Mouse (Mus musculus) effector memory CD4-positive, alpha-beta T cell, adult 5 months (primary cell): ENCODE results near the gene Mllt1. TPM values are rescaled to one million over a fixed set of nuclear protein-coding genes. Genes with fewer than 3 reads are reported as not detected.

Experiments
- polyA plus RNA-seq: library from polyadenylated mRNA; unstranded; fragments of 100-300 nt; shearing (Covaris generic); gene quantifications from one replicate; pipeline ENCODE4 v1.2.1, GENCODE M21; 2017

The Mllt1 gene
- polyA plus RNA-seq = 24.8 TPM

DNA sequence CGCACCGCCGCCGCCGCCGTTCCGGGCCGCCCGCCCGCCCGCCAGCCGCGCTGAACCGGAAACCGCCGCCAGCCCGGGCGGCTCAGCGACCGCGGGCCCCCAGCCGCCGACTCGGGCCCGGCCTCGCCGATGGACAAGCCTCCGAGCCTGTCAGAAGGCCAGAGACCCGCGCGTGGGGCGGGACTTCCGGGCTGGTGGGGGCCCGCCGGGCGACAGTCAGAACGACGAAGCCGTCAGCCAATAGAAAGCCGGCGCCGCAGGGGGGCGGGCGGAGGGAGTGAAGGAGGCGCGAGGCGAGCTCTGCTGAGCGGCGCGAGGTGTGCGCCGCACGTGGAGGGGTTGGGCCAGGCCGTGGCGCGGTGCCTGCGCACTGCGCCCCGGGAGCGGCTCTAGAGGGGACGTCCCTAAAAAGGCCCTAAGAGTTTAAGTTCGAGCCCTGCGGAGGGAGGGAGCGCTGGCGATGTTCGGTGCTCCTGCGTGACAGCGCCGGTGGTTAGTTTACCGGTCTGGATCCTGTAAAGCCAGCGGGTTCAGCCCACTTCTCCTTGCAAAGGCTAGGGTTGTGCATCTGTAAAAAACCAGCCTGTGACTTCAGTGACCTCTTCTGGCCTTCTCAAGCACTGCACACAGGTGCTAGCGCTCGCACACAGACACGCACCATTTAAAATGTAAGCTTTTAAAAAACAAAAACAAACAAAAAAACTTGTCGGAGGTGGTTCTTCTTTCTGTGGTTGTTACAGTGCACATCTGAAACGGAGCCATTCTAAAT, at the start of gene Mllt1:
TSS of gene Mllt1 (minus strand) at position 53 of the 769 bp plus-strand sequence.

GRCm38 (mm10) chr17:56982013-56982412, 46.8 kb upstream of the Mllt1 start, which contains the start of gene Acer1:
Gene Acer1, minus strand, starts transcription at chr17:56982126.

DNA sequence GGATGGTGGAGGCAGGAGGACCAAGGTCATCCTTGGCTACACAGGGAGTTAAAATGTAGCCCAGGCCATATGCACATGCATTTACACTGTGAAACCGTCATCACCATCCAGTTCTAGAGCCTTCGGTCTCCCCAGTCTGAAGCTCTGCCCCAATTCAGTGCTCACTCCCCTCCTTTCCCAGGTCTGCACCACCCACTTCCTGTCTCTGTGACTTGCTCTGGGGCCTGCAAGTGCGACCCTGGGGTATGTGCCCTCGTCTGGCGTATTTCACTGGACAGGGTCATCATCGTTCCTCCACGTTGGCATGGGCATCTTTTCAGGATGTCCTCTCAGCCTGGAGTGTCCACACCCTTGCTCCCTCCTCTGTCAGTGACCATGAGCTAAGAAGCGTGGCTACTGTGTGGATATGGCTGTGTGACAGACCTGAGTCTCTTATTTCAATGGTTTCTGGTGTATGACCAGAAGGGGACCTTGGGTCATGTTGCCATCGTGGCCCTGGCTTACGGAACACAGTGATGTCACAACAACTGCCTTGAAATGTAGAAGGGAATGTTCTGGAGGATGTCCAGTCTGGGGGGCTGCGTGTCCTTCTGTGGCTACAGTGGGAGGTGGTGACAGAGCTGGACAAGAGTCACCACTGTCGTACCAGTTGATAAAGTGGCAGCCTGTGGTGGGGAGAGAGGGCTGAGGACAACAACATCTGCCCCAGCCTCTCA, 60.1 kb downstream of the Mllt1 start, which contains the start of gene 1700061G19Rik:
TSS of gene 1700061G19Rik (plus strand) at position 542 of the 716 bp plus-strand sequence.

GRCm38 (mm10) chr17:56874237-56874636, 61.0 kb downstream of the Mllt1 start, which contains the start of gene Acsbg2:
Gene Acsbg2, minus strand, starts transcription at chr17:56874447.

Other genes with a start within 250 kb of the Mllt1 start
- gene Ndufa11, start 217.6 kb downstream of the Mllt1 start, polyA plus RNA-seq = 139 TPM
- gene Vmac, start 217.4 kb downstream of the Mllt1 start, polyA plus RNA-seq = 8.5 TPM
- not detected for gene Nrtn, start 177.9 kb downstream of the Mllt1 start, polyA plus RNA-seq
- gene Dus3l, start 170.7 kb downstream of the Mllt1 start, polyA plus RNA-seq = 43.1 TPM
- 0.95 TPM for gene Prr22, start 165.2 kb downstream of the Mllt1 start, polyA plus RNA-seq
- gene Rfx2, start 104.4 kb downstream of the Mllt1 start, polyA plus RNA-seq = 2.5 TPM
- not detected for gene Acsbg2, start 61.0 kb downstream of the Mllt1 start, polyA plus RNA-seq
- 0.14 TPM for gene 1700061G19Rik, start 59.9 kb downstream of the Mllt1 start, polyA plus RNA-seq
- not detected for gene Acer1, start 46.7 kb upstream of the Mllt1 start, polyA plus RNA-seq
- 39.7 TPM for gene Clpp, start 54.9 kb upstream of the Mllt1 start, polyA plus RNA-seq
- 12.0 TPM for gene Alkbh7, start 61.9 kb upstream of the Mllt1 start, polyA plus RNA-seq
- not detected for gene Pspn, start 64.6 kb upstream of the Mllt1 start, polyA plus RNA-seq
- gene Gtf2f1, start 75.9 kb upstream of the Mllt1 start, polyA plus RNA-seq = 62.3 TPM
- 0.42 TPM for gene Gm17949, start 76.1 kb upstream of the Mllt1 start, polyA plus RNA-seq
- gene Khsrp, start 96.1 kb upstream of the Mllt1 start, polyA plus RNA-seq = 48.7 TPM
- gene Slc25a41, start 106.2 kb upstream of the Mllt1 start, polyA plus RNA-seq = not detected
- 4.4 TPM for gene Crb3, start 123.7 kb upstream of the Mllt1 start, polyA plus RNA-seq
- 6.7 TPM for gene Slc25a23, start 124.4 kb upstream of the Mllt1 start, polyA plus RNA-seq
- 159 TPM for gene Dennd1c, start 143.1 kb upstream of the Mllt1 start, polyA plus RNA-seq
- gene Tubb4a, start 152.4 kb upstream of the Mllt1 start, polyA plus RNA-seq = 1.5 TPM
- 17.9 TPM for gene Tnfsf9, start 169.9 kb upstream of the Mllt1 start, polyA plus RNA-seq
- not detected for gene Cd70, start 214.4 kb upstream of the Mllt1 start, polyA plus RNA-seq